Mouse (Mus musculus) ES-E14 (cell line): ENCODE data around the gene Fcrls. TPM values are rescaled to one million over a fixed set of nuclear protein-coding genes. Genes with fewer than 3 reads are reported as not detected.

Source experiments
- DNase-seq: peaks from one replicate; pipeline ENCODE4 v3.0.0-alpha.2; 2013; ENCODE audit warnings: low read depth, low spot score
- H3K27ac ChIP-seq: 2 replicates; pipeline ENCODE4 v1.5.1; 2012; ENCODE audit warnings: low read depth, mild to moderate bottlenecking, low read length, moderate library complexity, mixed read lengths; ENCODE audit not compliant: poor library complexity, insufficient read depth, severe bottlenecking
- H3K36me3 ChIP-seq: 2 replicates; pipeline ENCODE4 v1.6.1; 2012; ENCODE audit warnings: mild to moderate bottlenecking, low read length, moderate library complexity, mixed read lengths; ENCODE audit not compliant: control insufficient read depth, poor library complexity, insufficient read depth, severe bottlenecking
- H3K4me1 ChIP-seq, 2 experiments: fragments of 150-350 bp in 1 of 2; sonication (generic) in 1 of 2; 2 replicates each; pipeline ENCODE4 v1.6.1; 2012; ENCODE audit warnings: low read length in 2 of 2, mild to moderate bottlenecking in 1 of 2, mixed read lengths in 1 of 2; ENCODE audit not compliant: control insufficient read depth in 2 of 2, insufficient read depth in 2 of 2, poor library complexity in 1 of 2
- H3K4me3 ChIP-seq, 2 experiments: fragments of 150-350 bp in 1 of 2; sonication (generic) in 1 of 2; 2 replicates each; pipeline ENCODE4 v1.5.1; 2012; ENCODE audit warnings: low read length in 2 of 2, low read depth in 1 of 2, mild to moderate bottlenecking in 1 of 2, mixed read lengths in 1 of 2; ENCODE audit not compliant: insufficient read depth in 1 of 2, poor library complexity in 1 of 2, severe bottlenecking in 1 of 2
- H3K9ac ChIP-seq: 2 replicates; pipeline ENCODE4 v1.6.1; 2012; ENCODE audit warnings: low read depth, mild to moderate bottlenecking, low read length, mixed read lengths; ENCODE audit not compliant: poor library complexity, insufficient read depth, severe bottlenecking
- H3K9me3 ChIP-seq: fragments of 150-350 bp; sonication (generic); 2 replicates; pipeline ENCODE4 v1.6.1; 2012; ENCODE audit warnings: low read depth, mild to moderate bottlenecking, low read length; ENCODE audit not compliant: control insufficient read depth, insufficient read depth
- CHD2 ChIP-seq: IDR thresholded peaks from 2 replicates; pipeline ENCODE4 v1.6.1; 2014; ENCODE audit warnings: mild to moderate bottlenecking, low read depth, low read length, inconsistent platforms
- HCFC1 ChIP-seq: IDR thresholded peaks from 2 replicates; pipeline ENCODE4 v1.6.1; 2012; ENCODE audit warnings: low read length, inconsistent platforms, borderline replicate concordance; ENCODE audit not compliant: insufficient read depth
- MAFK ChIP-seq: IDR thresholded peaks from 2 replicates; pipeline ENCODE4 v1.6.1; 2014; ENCODE audit warnings: mild to moderate bottlenecking, low read depth, low read length, inconsistent platforms; ENCODE audit not compliant: insufficient read depth
- ZC3H11A ChIP-seq: IDR thresholded peaks from 2 replicates; pipeline ENCODE4 v1.6.1; 2012; ENCODE audit warnings: low read depth, mild to moderate bottlenecking, inconsistent platforms, low read length, borderline replicate concordance
- ZNF384 ChIP-seq: IDR thresholded peaks from 2 replicates; pipeline ENCODE4 v1.6.1; 2012; ENCODE audit warnings: low read depth, low read length, inconsistent platforms
- in situ Hi-C, 2 experiments: fragments of 600-800 bp; cut with MboI; formaldehyde crosslinking; loops; one replicate each; pipeline ENCODE4 v1.15.1; 2025; ENCODE audit warnings: low sequenced_read_pairs in 2 of 2, inconsistent platforms in 1 of 2; ENCODE audit not compliant: unreplicated experiment in 2 of 2
- total RNA-seq: library from RNA; depleted of rRNA; stranded (reverse); fragments of 300-350 nt; gene quantifications from 2 replicates; pipeline ENCODE4 v1.2.3, GENCODE M21; 2012

Fcrls gene
- total RNA-seq, 1 experiment: not detected

DNA sequence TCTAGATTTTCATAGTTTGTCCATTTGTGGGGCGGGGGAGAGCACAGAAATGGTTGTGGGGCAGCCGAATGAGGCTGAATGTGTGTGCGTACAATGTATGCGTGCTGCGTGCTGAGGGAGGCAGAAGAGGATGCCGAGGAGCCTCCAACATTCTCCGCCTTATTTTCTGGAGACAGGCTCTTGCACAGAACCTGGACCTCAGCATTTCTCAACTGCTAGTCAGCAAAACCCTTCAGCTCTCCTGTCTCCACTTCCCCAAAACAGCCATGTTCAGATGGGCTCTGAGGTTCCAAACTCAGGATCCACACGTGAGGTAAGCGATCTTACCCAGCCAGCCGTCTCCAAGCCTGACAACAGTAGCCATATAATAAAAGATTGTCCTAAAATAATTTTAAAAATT is 8.3 kb downstream of the Fcrls start:
- in situ Hi-C loops: no loop called here
- no peaks in the 10 kb centered on the region for H3K9me3 ChIP-seq
- no peak for TF ChIP-seq ZNF384
- no peak for TF ChIP-seq ZC3H11A
- TF ChIP-seq MAFK: no peak
- TF ChIP-seq HCFC1: no peak
- TF ChIP-seq CHD2: no peak
- H3K36me3 ChIP-seq: no peaks in the 10 kb centered on the region
- H3K27ac ChIP-seq: no peak overlapping the region
- no peak overlapping the region for H3K4me3 ChIP-seq
- no peak overlapping the region for H3K9ac ChIP-seq
- DNase-seq: no peak
- H3K4me1 ChIP-seq: no peaks in the 10 kb centered on the region

DNA sequence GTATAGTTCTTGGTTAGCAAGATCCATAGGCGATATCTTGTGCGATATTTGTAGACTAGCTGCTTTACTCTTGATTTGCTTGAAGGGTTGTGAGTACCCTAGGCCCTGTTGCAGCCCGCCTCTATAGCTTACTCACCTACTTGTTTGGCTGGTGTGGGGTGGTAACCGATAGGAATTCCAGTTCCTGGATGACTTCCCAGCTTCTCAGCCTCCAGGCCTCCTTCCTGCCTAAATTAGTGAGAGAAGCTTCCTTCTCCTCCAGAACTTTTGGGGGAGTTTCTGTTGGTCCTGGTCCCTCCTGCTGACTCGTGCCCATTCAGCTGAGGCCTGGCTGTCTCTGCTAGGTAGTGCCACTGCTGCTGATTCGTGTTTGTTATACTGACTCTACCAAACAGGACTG is 14.0 kb downstream of the Fcrls start:
- H3K27ac ChIP-seq: no peak overlapping the region
- no peaks in the 10 kb centered on the region for H3K36me3 ChIP-seq
- no peaks in the 10 kb centered on the region for H3K9me3 ChIP-seq
- DNase-seq: no peak
- H3K9ac ChIP-seq: no peak overlapping the region
- H3K4me1 ChIP-seq: no peaks in the 10 kb centered on the region
- in situ Hi-C loops: loop anchor here in 1 of 2 experiments (25.0 kb wide), 1 partner anchor 263 kb away; no protein-coding TSS in a partner anchor
- no peak overlapping the region for H3K4me3 ChIP-seq
- no peak for TF ChIP-seq MAFK

GRCm38 (mm10) chr3:87247292-87247691 is 16.2 kb downstream of the Fcrls start:
- in situ Hi-C loops: loop anchor here in 1 of 2 experiments (25.0 kb wide), 1 partner anchor 265 kb away; no protein-coding TSS in a partner anchor
- Histone ChIP-seq H3K4me1 (no peaks in the 10 kb centered on the region), H3K9me3 (no peaks in the 10 kb centered on the region), H3K27ac (no peak overlapping the region), H3K36me3 (no peaks in the 10 kb centered on the region), H3K9ac (no peak overlapping the region), H3K4me3 (no peak overlapping the region)
- TF ChIP-seq CHD2: no peak
- TF ChIP-seq ZNF384: no peak
- no peak for TF ChIP-seq MAFK
- no peak for TF ChIP-seq HCFC1
- TF ChIP-seq ZC3H11A: no peak
- no peak for DNase-seq

DNA sequence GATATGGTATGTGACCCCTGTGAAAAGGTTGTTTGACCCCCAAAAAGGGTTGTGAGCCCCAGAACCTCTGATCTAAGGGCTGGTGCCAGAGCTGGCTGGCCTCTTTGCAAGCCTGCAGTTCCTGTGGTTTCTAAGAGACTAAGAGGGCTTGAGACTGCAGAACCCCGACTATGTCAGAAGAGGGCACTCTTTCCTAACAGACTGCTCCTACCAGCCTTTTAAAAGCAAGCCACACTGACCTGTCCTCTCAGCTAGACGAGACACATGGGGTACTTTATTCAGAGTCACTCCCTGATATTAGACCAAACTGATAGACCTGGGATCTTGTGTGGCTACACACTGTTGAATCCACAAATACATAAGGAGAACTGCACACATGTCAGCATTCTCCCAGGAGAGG is 19.9 kb downstream of the Fcrls start:
- DNase-seq: peak; percentile 49
- Histone ChIP-seq H3K4me1 (no peaks in the 10 kb centered on the region), H3K9ac (no peak overlapping the region), H3K4me3 (no peak overlapping the region), H3K36me3 (no peaks in the 10 kb centered on the region), H3K27ac (no peak overlapping the region), H3K9me3 (no peaks in the 10 kb centered on the region)
- in situ Hi-C loops: loop anchor here (5.0 to 25.0 kb wide), 2 partner anchors 259 to 269 kb away; no protein-coding TSS in a partner anchor
- TF ChIP-seq HCFC1 (no peak), CHD2 (no peak), ZC3H11A (peak; percentile 84; the same call in 1 of the 2 replicates), ZNF384 (no peak), MAFK (no peak)

GRCm38 (mm10) chr3:87240909-87241308 is 22.6 kb downstream of the Fcrls start:
- H3K36me3 ChIP-seq: no peaks in the 10 kb centered on the region
- no peak overlapping the region for H3K9ac ChIP-seq
- no peak overlapping the region for H3K27ac ChIP-seq
- no peak overlapping the region for H3K4me3 ChIP-seq
- no peaks in the 10 kb centered on the region for H3K9me3 ChIP-seq
- no peaks in the 10 kb centered on the region for H3K4me1 ChIP-seq
- no peak for TF ChIP-seq CHD2
- TF ChIP-seq ZNF384: no peak
- in situ Hi-C loops: loop anchor here (5.0 to 25.0 kb wide), 2 partner anchors 261 to 271 kb away; no protein-coding TSS in a partner anchor
- DNase-seq: peak; percentile 8
